Mouse (Mus musculus) MEL (cell line): ENCODE measurements around the gene Krtcap3. TPM values are rescaled to one million over a fixed set of nuclear protein-coding genes. Genes with fewer than 3 reads are reported as not detected.
A peak's percentile ranks its signal among the peaks of the same experiment; 100 is the strongest.

ENCODE experiments used
- DNase-seq: peaks from one replicate; pipeline ENCODE4 v3.0.0; 2011; ENCODE audit warnings: low read depth, low spot score
- H3K27ac ChIP-seq: 2 replicates; pipeline ENCODE4 v1.5.1; 2012; ENCODE audit warnings: low read depth, mild to moderate bottlenecking, control low read depth, low read length, moderate library complexity; ENCODE audit not compliant: control insufficient read depth
- H3K27me3 ChIP-seq, 2 experiments: fragments of 150-350 bp in 1 of 2; sonication (generic) in 1 of 2; 2 replicates each; pipeline ENCODE4 v1.6.1; 2012; ENCODE audit warnings: low read length in 2 of 2, mild to moderate bottlenecking in 2 of 2, improper control_type of control experiment in 1 of 2, moderate library complexity in 1 of 2; ENCODE audit not compliant: insufficient read depth in 2 of 2, control insufficient read depth in 1 of 2
- H3K36me3 ChIP-seq, 2 experiments: 2 replicates each; pipeline ENCODE4 v1.6.1; 2012 to 2014; ENCODE audit warnings: low read length in 2 of 2, improper control_type of control experiment in 1 of 2, inconsistent platforms in 1 of 2, mild to moderate bottlenecking in 1 of 2; ENCODE audit not compliant: insufficient read depth in 2 of 2, control insufficient read depth in 1 of 2
- H3K4me1 ChIP-seq, 2 experiments: fragments of 150-350 bp in 1 of 2; sonication (generic) in 1 of 2; 2 replicates each; pipeline ENCODE4 v1.6.1; 2012; ENCODE audit warnings: low read length in 2 of 2, improper control_type of control experiment in 1 of 2, mild to moderate bottlenecking in 1 of 2; ENCODE audit not compliant: insufficient read depth in 2 of 2, control insufficient read depth in 1 of 2
- H3K4me3 ChIP-seq, 2 experiments: fragments of 150-350 bp in 1 of 2; sonication (generic) in 1 of 2; 2 replicates each; pipeline ENCODE4 v1.5.1; 2012; ENCODE audit warnings: low read depth in 2 of 2, low read length in 2 of 2, mild to moderate bottlenecking in 2 of 2, moderate library complexity in 2 of 2, control low read depth in 1 of 2, improper control_type of control experiment in 1 of 2; ENCODE audit not compliant: control insufficient read depth in 1 of 2, insufficient read depth in 1 of 2
- H3K79me2 ChIP-seq: 2 replicates; pipeline ENCODE4 v1.6.1; 2012; ENCODE audit warnings: mild to moderate bottlenecking, low read length, moderate library complexity; ENCODE audit not compliant: control insufficient read depth, poor library complexity, insufficient read depth
- H3K9ac ChIP-seq: 2 replicates; pipeline ENCODE4 v1.6.1; 2012; ENCODE audit warnings: low read depth, mild to moderate bottlenecking, control low read depth, low read length, moderate library complexity; ENCODE audit not compliant: control insufficient read depth, poor library complexity, severe bottlenecking
- H3K9me3 ChIP-seq: fragments of 150-350 bp; sonication (generic); replicated peaks from 2 replicates; pipeline ENCODE4 v1.6.1; 2012; ENCODE audit warnings: mild to moderate bottlenecking, low read length, improper control_type of control experiment, moderate library complexity; ENCODE audit not compliant: insufficient read depth
- BHLHE40 ChIP-seq: IDR thresholded peaks from 2 replicates; pipeline ENCODE4 v1.6.1; 2012; ENCODE audit warnings: low read depth, mild to moderate bottlenecking, inconsistent platforms, low read length, improper control_type of control experiment, borderline replicate concordance
- CHD2 ChIP-seq: IDR thresholded peaks from 2 replicates; pipeline ENCODE4 v1.6.1; 2011; ENCODE audit warnings: low read length, improper control_type of control experiment
- CTCF ChIP-seq, 3 experiments: IDR thresholded peaks in 2 of 3; conservative IDR thresholded peaks in 1 of 3; 2 replicates each; pipeline ENCODE4 v1.5.1; 2011 to 2012; ENCODE audit warnings: low read length in 3 of 3, low read depth in 2 of 3, mild to moderate bottlenecking in 2 of 3, improper control_type of control experiment in 1 of 3, inconsistent platforms in 1 of 3, mixed read lengths in 1 of 3, moderate library complexity in 1 of 3; ENCODE audit not compliant: control insufficient read depth in 1 of 3, insufficient read depth in 1 of 3, poor library complexity in 1 of 3, severe bottlenecking in 1 of 3
- E2F4 ChIP-seq: IDR thresholded peaks from 2 replicates; pipeline ENCODE4 v1.6.1; 2011; ENCODE audit warnings: low read depth, low read length, improper control_type of control experiment, borderline replicate concordance
- ETS1 ChIP-seq: IDR thresholded peaks from 2 replicates; pipeline ENCODE4 v1.6.1; 2012; ENCODE audit warnings: low read depth, mild to moderate bottlenecking, inconsistent platforms, low read length, improper control_type of control experiment, moderate library complexity
- GATA1 ChIP-seq: IDR thresholded peaks from 2 replicates; pipeline ENCODE4 v1.6.1; 2011; ENCODE audit warnings: low read depth, low read length, improper control_type of control experiment
- JUND ChIP-seq: IDR thresholded peaks from 2 replicates; pipeline ENCODE4 v1.6.1; 2011; ENCODE audit warnings: low read depth, mild to moderate bottlenecking, improper control_type of control experiment, low read length
- MAX ChIP-seq: IDR thresholded peaks from 2 replicates; pipeline ENCODE4 v1.6.1; 2011; ENCODE audit warnings: low read length, improper control_type of control experiment
- MAZ ChIP-seq: IDR thresholded peaks from 2 replicates; pipeline ENCODE4 v1.6.1; 2012; ENCODE audit warnings: low read depth, mild to moderate bottlenecking, inconsistent platforms, low read length, improper control_type of control experiment
- MEF2A ChIP-seq: IDR thresholded peaks from 2 replicates; pipeline ENCODE4 v1.6.1; 2014; ENCODE audit warnings: low read depth, mild to moderate bottlenecking, inconsistent platforms, low read length, improper control_type of control experiment; ENCODE audit not compliant: poor library complexity, insufficient replicate concordance, severe bottlenecking; ENCODE audit errors: extremely low read depth
- MXI1 ChIP-seq: IDR thresholded peaks from 2 replicates; pipeline ENCODE4 v1.6.1; 2011; ENCODE audit warnings: mild to moderate bottlenecking, low read depth, low read length, improper control_type of control experiment
- NELFE ChIP-seq: IDR thresholded peaks from 2 replicates; pipeline ENCODE4 v1.6.1; 2011; ENCODE audit warnings: low read depth, low read length, improper control_type of control experiment
- POLR2AphosphoS2 ChIP-seq: IDR thresholded peaks from 2 replicates; pipeline ENCODE4 v1.6.1; 2011; ENCODE audit warnings: low read length, improper control_type of control experiment
- RCOR1 ChIP-seq: IDR thresholded peaks from 2 replicates; pipeline ENCODE4 v1.6.1; 2012; ENCODE audit warnings: low read depth, mild to moderate bottlenecking, inconsistent platforms, low read length, improper control_type of control experiment
- SIN3A ChIP-seq: IDR thresholded peaks from 2 replicates; pipeline ENCODE4 v1.6.1; 2012; ENCODE audit warnings: low read length, improper control_type of control experiment, inconsistent platforms
- SMC3 ChIP-seq: IDR thresholded peaks from 2 replicates; pipeline ENCODE4 v1.6.1; 2011; ENCODE audit warnings: low read depth, low read length, improper control_type of control experiment
- TBP ChIP-seq: IDR thresholded peaks from 2 replicates; pipeline ENCODE4 v1.8.0; 2011; ENCODE audit warnings: low read depth, low read length, improper control_type of control experiment
- TCF12 ChIP-seq: IDR thresholded peaks from 2 replicates; pipeline ENCODE4 v1.6.1; 2014; ENCODE audit warnings: low read depth, mild to moderate bottlenecking, inconsistent platforms, low read length, improper control_type of control experiment, moderate library complexity
- ZMIZ1 ChIP-seq: IDR thresholded peaks from 2 replicates; pipeline ENCODE4 v1.6.1; 2012; ENCODE audit warnings: low read depth, mild to moderate bottlenecking, inconsistent platforms, low read length, improper control_type of control experiment, moderate library complexity
- ZNF384 ChIP-seq: IDR thresholded peaks from 2 replicates; pipeline ENCODE4 v1.6.1; 2012; ENCODE audit warnings: low read depth, mild to moderate bottlenecking, inconsistent platforms, low read length, improper control_type of control experiment
- polyA plus RNA-seq, 2 experiments: library from polyadenylated mRNA; stranded (reverse) in 1 of 2; unstranded in 1 of 2; fragments of >175 nt in 1 of 2; fragments of >200 nt in 1 of 2; gene quantifications; 2 replicates each; pipeline versions ENCODE4 v1.2.1 to v1.2.4; 2012; ENCODE audit warnings: low replicate concordance in 2 of 2, low read depth in 1 of 2; ENCODE audit not compliant: insufficient read length in 2 of 2, insufficient read depth in 1 of 2, missing spikeins in 1 of 2
- total RNA-seq: library from RNA; depleted of rRNA; stranded (reverse); fragments of 300-350 nt; gene quantifications from 2 replicates; pipeline ENCODE4 v1.2.3, GENCODE M21; 2012

Krtcap3 gene
- total and polyA plus RNA-seq, 3 experiments: 1.2 to 3.3 TPM; not detected in 1

DNA sequence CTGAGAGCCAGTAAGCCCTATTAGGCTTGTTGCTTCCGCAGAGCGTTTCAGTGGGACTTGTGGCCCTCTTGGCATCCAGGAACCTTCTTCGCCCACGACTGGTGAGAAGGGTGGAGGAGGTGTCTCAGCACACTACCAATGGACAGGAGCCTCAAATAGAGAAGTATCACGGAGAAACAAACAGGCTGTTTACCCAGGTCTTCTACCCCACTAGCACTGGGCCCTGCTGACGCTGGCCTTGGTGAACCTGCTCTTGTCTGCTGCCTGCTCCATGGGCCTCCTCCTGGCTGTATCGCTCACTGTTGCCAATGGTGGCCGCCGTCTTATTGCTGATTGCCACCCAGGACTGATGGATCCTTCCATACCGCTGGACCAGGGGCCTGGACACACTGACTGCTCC lies 660 bp downstream of the Krtcap3 start:
- H3K9me3 ChIP-seq: no peaks in the 10 kb centered on the region
- no peak for DNase-seq
- H3K27ac ChIP-seq: no peak overlapping the region
- no peaks in the 10 kb centered on the region for H3K27me3 ChIP-seq
- no peaks in the 10 kb centered on the region for H3K4me1 ChIP-seq
- H3K36me3 ChIP-seq: peaks cover 0 to 15% of the 10 kb centered on the region in 2 experiments; a peak in 2 of 4 replicates
- no peak for TF ChIP-seq JUND
- no peak for TF ChIP-seq RCOR1
- no peak for TF ChIP-seq SMC3
- TF ChIP-seq TCF12: no peak
- TF ChIP-seq BHLHE40: no peak
- TF ChIP-seq MEF2A: no peak
- TF ChIP-seq SIN3A: no peak
- TF ChIP-seq TBP: no peak
- TF ChIP-seq CHD2: no peak
- TF ChIP-seq ZMIZ1: no peak
- no peaks in the 10 kb centered on the region for H3K79me2 ChIP-seq
- no peak overlapping the region for H3K9ac ChIP-seq
- no peak overlapping the region for H3K4me3 ChIP-seq

- H3K9me3 ChIP-seq: no peaks in the 10 kb centered on the region
- peaks cover 0 to 10% of the 10 kb centered on the region in 2 experiments; a peak in 2 of 4 replicates for H3K36me3 ChIP-seq
- no peak overlapping the region for H3K9ac ChIP-seq
- H3K4me1 ChIP-seq: no peaks in the 10 kb centered on the region
- H3K79me2 ChIP-seq: no peaks in the 10 kb centered on the region
- no peak overlapping the region for H3K27ac ChIP-seq
- no peak overlapping the region for H3K4me3 ChIP-seq
- DNase-seq: no peak
- TF ChIP-seq CTCF (IDR thresholded peaks at IDR 0.05 in 2 of 3, conservative IDR thresholded peaks at IDR 0.05 in 1 of 3; ENCODE audit: control insufficient read depth in 1 of 3, insufficient read depth in 1 of 3, low read depth in 2 of 3, low read length in 3 of 3, poor library complexity in 1 of 3, severe bottlenecking in 1 of 3) (peak in 2 of 3 experiments; percentile 8 to 15; a peak in 1 of 6 replicates), GATA1 (no peak)
- TF ChIP-seq, all 39 proteins: peak for 1
- H3K27me3 ChIP-seq: no peaks in the 10 kb centered on the region
These were observed 1.5 kb downstream of the Krtcap3 start for GRCm38 (mm10) chr5:31252795-31253545.

- H3K9ac ChIP-seq: no peak overlapping the region
- TF ChIP-seq E2F4: no peak
- no peak for TF ChIP-seq BHLHE40
- TF ChIP-seq MXI1: no peak
- TF ChIP-seq MAZ: no peak
- no peak for TF ChIP-seq POLR2AphosphoS2
- TF ChIP-seq NELFE: no peak
- TF ChIP-seq ZNF384: no peak
- TF ChIP-seq MAX: no peak
- TF ChIP-seq ETS1: no peak
- no peak for TF ChIP-seq RCOR1
- no peaks in the 10 kb centered on the region for H3K4me1 ChIP-seq
- no peaks in the 10 kb centered on the region for H3K9me3 ChIP-seq
- no peak overlapping the region for H3K27ac ChIP-seq
- no peaks in the 10 kb centered on the region for H3K79me2 ChIP-seq
- DNase-seq: no peak
- H3K27me3 ChIP-seq: no peaks in the 10 kb centered on the region
- peaks cover 0 to 6% of the 10 kb centered on the region in 2 experiments; a peak in 2 of 4 replicates for H3K36me3 ChIP-seq
- no peak overlapping the region for H3K4me3 ChIP-seq
These were observed 2.3 kb downstream of the Krtcap3 start for GRCm38 (mm10) chr5:31253806-31254205.
